Mouse (Mus musculus) small intestine, adult 2 months (tissue): ENCODE measurements at regions not wholly inside any gene's neighbourhood (a gene's known extent, or its start where the extent isn't known, plus 50 kb on each side); places are given as distances from the start of the nearest gene placed in this dataset.

Source experiments
- H3K27ac ChIP-seq: fragments of 200-500 bp; 2 replicates; pipeline ENCODE4 v1.5.1; 2012; ENCODE audit warnings: low read depth, low read length, control low read depth, inconsistent platforms; ENCODE audit not compliant: insufficient read depth
- H3K27me3 ChIP-seq: fragments of 200-500 bp; 2 replicates; pipeline ENCODE4 v1.6.1; 2012; ENCODE audit warnings: mild to moderate bottlenecking, moderate library complexity, low read length, inconsistent platforms; ENCODE audit not compliant: control insufficient read depth, insufficient read depth
- H3K36me3 ChIP-seq: fragments of 200-500 bp; 2 replicates; pipeline ENCODE4 v1.6.1; 2012; ENCODE audit warnings: mild to moderate bottlenecking, low read length, control low read depth, inconsistent platforms; ENCODE audit not compliant: control insufficient read depth, insufficient read depth
- H3K4me1 ChIP-seq: fragments of 200-500 bp; 2 replicates; pipeline ENCODE4 v1.6.1; 2012; ENCODE audit warnings: low read length, inconsistent platforms, mixed read lengths; ENCODE audit not compliant: control insufficient read depth, insufficient read depth, insufficient read length
- H3K4me3 ChIP-seq: fragments of 200-500 bp; 2 replicates; pipeline ENCODE4 v1.5.1; 2012; ENCODE audit warnings: low read depth, mild to moderate bottlenecking, control low read depth, inconsistent platforms, low read length, moderate library complexity
- CTCF ChIP-seq: fragments of 200-500 bp; IDR thresholded peaks from 2 replicates; pipeline ENCODE4 v1.5.1; 2012; ENCODE audit warnings: low read depth, mild to moderate bottlenecking, control low read depth, inconsistent platforms, low read length, moderate library complexity, mixed read lengths; ENCODE audit not compliant: insufficient replicate concordance, insufficient read length; ENCODE audit errors: extremely low read depth
- POLR2A ChIP-seq: fragments of 200-500 bp; IDR thresholded peaks from 2 replicates; pipeline ENCODE4 v1.6.1; 2012; ENCODE audit warnings: low read depth, mild to moderate bottlenecking, control low read depth, inconsistent platforms, low read length, moderate library complexity
- WGBS: fragments of 180-500 bp; shearing (Covaris S2); methylation state at CpG from one replicate; pipeline ENCODE4 v1.1.7; 2018; 5-methylcytosine and 5-hydroxymethylcytosine counted together

DNA sequence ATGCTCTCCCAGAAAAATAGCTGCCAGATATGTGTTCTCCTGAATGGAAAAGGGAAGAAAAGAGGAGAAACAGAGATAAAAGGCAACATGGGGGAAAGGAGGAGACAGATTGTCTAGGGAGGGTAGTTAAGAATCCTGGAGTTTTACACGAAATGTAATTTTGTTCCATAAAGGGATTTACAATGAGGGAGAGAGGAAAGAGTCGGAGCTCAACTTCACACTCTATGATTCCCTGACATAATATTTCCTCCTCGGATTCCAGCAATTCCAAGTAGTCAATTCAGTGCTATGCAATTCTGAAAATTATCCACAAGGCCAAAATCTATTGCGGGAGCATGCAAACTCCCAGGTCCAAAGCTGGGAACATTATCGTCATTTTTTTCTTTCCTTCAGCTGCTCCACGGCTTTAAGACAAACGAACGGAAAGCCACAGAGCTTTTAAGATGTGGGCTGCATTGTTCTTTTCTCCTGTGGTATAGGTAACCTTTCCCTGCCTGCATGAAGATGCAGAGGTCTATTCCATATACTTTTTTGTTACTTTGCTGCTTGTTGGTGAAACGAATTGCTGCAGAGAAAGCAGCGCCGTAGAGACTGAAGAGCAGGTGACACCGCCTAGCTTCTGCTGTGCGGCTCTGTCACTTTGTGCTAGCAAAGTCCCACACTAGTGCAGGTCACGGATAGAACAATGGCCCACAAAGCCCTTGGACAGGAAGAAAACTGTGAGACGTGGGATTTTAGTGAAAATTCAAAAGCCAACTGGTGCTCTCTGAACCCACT lies 251.7 kb upstream of the Slc7a11 start:
- no peaks in the 10 kb centered on the region for H3K4me1 ChIP-seq
- TF ChIP-seq POLR2A (no peak), CTCF (no peak)
- WGBS = 75% methylated on average over 15 of the region's 15 CpGs
- no peaks in the 10 kb centered on the region for H3K36me3 ChIP-seq
- H3K27ac ChIP-seq = no peak overlapping the region
- H3K27me3 ChIP-seq = no peaks in the 10 kb centered on the region
- no peak overlapping the region for H3K4me3 ChIP-seq

DNA sequence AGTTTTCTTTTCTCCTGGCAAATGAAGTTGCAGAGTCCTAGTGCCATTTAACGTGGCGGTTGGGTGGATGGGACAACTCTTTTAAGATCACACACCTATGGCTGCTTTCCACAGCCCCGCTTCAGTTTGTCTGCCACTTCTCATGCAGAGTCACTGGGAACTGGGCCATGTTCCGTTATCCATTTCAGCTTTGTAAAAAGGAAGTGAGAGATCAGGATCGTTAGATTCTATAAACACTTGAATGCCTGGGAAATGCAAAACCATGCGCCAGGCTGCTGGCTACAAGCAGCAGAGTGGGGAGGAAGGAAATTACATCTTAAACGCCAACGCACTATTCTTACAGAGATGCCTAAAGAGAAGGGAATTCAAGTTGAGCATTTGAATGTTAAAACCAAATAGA lies 251.1 kb upstream of the Slc7a11 start:
- 58% methylated on average over 8 of the region's 8 CpGs for WGBS

DNA sequence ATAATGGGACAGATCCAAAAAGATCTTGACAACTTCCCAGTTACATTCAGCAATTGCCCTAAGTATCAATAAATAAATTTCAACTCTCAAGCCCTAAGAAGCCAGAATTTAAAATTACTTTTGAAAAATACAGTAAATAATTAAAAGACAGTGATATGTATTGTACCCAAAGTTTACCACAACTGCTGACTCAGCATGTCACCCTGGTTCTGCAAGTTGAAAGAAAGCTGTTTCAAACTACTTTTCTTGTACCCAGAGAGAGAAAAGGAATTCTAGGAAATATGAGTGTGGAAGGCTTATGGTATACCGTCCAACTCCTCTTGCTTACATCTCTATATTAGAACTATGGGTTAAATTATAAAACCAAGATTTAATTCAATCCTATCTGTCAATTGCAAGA lies 248.9 kb upstream of the Slc7a11 start:
- Histone ChIP-seq H3K36me3 (no peaks in the 10 kb centered on the region), H3K4me3 (no peak overlapping the region), H3K27me3 (no peaks in the 10 kb centered on the region), H3K27ac (no peak overlapping the region), H3K4me1 (no peaks in the 10 kb centered on the region)
- TF ChIP-seq CTCF = no peak
- TF ChIP-seq POLR2A = no peak
- WGBS = 96% methylated on average over 1 of the region's 1 CpGs

More for the DNA sequence above, 251.1 kb upstream of the Slc7a11 start:
- no peak overlapping the region for H3K4me3 ChIP-seq
- H3K4me1 ChIP-seq = no peaks in the 10 kb centered on the region
- TF ChIP-seq POLR2A = no peak
- no peak for TF ChIP-seq CTCF
- no peak overlapping the region for H3K27ac ChIP-seq
- no peaks in the 10 kb centered on the region for H3K36me3 ChIP-seq
- H3K27me3 ChIP-seq = no peaks in the 10 kb centered on the region

DNA sequence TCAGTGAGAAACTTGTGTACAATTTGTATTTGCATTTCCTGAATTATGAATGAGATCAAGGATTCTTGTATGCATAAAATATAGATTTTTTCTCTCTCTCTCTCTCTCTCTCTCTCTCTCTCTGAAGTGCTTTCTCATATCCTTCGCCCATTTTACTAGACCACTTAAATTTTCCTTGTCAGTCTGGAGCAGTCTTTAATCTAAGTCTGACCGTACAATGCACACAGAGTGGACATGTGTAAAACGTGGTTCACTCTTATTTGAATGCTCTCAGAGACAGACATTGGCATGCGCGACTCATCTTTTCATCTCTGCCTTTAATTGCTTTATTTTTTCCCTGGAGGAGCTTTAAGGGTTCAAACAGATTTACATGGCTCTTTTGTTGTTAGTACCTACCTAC lies 247.3 kb upstream of the Slc7a11 start:
- TF ChIP-seq CTCF (no peak), POLR2A (no peak)
- Histone ChIP-seq H3K27ac (no peak overlapping the region), H3K4me1 (no peaks in the 10 kb centered on the region), H3K36me3 (no peaks in the 10 kb centered on the region), H3K27me3 (no peaks in the 10 kb centered on the region), H3K4me3 (no peak overlapping the region)
- WGBS = 86% methylated on average over 5 of the region's 5 CpGs

DNA sequence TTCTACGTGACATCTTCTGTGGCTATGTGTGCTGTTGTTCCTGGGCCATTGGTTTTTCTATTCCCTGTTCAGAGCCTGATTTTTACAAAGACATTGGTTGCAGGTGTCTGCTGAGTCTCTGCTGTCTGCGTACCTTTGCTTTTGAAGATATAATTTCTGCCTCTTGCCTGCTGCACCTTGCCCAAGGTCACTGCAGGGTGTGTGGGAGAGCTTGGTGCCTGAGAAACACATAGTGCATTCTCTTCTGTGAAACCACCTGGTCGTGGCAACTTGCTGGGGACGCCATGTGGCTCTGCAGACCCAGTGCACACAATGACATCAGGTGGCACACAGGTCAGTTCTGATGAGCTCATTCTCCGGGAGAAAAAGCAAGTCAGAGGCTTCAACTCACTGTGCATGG lies 246.0 kb upstream of the Slc7a11 start:
- H3K4me1 ChIP-seq = no peaks in the 10 kb centered on the region
- H3K36me3 ChIP-seq = no peaks in the 10 kb centered on the region
- WGBS = 61% methylated on average over 5 of the region's 5 CpGs
- no peaks in the 10 kb centered on the region for H3K27me3 ChIP-seq
- H3K27ac ChIP-seq = no peak overlapping the region
- no peak for TF ChIP-seq CTCF
- no peak for TF ChIP-seq POLR2A
- H3K4me3 ChIP-seq = no peak overlapping the region

DNA sequence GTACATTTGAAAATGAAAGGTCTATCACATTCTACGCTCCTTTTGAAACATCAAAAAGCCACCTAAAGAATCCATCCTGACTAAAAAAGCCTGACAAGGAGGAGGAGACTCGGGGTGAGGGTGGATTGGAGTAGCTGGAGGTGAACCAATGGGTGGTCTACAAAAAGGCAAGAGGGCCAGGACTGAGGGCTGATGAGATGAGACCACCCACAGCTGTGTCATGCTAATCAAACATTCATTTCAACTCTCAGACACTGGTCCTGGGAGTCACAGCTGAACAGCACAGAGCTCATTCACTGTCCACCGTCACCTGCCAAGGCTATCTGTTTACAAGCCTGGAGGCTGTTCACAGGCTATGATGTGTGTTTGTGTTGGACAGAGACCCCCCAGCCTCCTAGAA lies 244.3 kb upstream of the Slc7a11 start:
- WGBS = 76% methylated on average over 3 of the region's 3 CpGs
- no peaks in the 10 kb centered on the region for H3K36me3 ChIP-seq
- TF ChIP-seq CTCF (no peak), POLR2A (no peak)

DNA sequence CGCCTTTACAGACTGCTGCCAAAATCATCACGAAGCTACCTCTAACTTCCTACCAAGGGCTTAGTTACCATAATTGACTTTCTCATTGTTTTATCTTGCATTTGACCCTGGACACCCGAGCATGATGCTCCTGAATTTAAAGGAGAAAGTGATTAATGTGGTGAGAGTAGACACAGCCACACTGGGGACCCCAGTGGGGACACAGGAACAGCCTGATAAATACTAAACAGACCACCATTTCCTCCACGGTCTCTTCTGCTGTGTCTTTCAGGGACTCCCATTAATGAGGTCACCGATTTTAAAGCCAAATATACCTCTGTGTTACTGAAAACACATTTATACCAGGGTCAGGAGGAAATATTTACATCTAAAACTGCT lies 235.2 kb upstream of the Slc7a11 start:
- Histone ChIP-seq H3K27ac (no peak overlapping the region), H3K36me3 (no peaks in the 10 kb centered on the region), H3K4me3 (no peak overlapping the region), H3K27me3 (no peaks in the 10 kb centered on the region), H3K4me1 (no peaks in the 10 kb centered on the region; the same call in 1 of the 2 replicates)
- no peak for TF ChIP-seq POLR2A
- TF ChIP-seq CTCF = no peak
- 64% methylated on average over 5 of the region's 5 CpGs for WGBS

More for the DNA sequence above, 244.3 kb upstream of the Slc7a11 start:
- Histone ChIP-seq H3K4me1 (no peaks in the 10 kb centered on the region), H3K27ac (no peak overlapping the region), H3K4me3 (no peak overlapping the region), H3K27me3 (no peaks in the 10 kb centered on the region)
